Mouse (Mus musculus) CD8-positive naive resting alpha-beta T cell, adult 2 months (primary cell): ENCODE results near the gene Asgr2.
A peak's percentile ranks its signal among the peaks of the same experiment; 100 is the strongest.
"Not testable (repeated sequence)": the region's sequence is repeated elsewhere in the genome, so short reads cannot be mapped to it uniquely, and the experiment has no call there.

Experiments
- DNase-seq, 2 experiments: peaks; one replicate each; pipeline ENCODE4 v3.0.0; 2022; ENCODE audit warnings: low read depth in 2 of 2, low spot score in 2 of 2

Asgr2 gene

GRCm38 (mm10) chr11:70080803-70081590 lies 11.4 kb upstream of the Asgr2 start:
- peak in 1 of 2 experiments; percentile 16 for DNase-seq

- no peak for DNase-seq
Measured at GRCm38 (mm10) chr11:70084563-70084962, 7.9 kb upstream of the Asgr2 start.

GRCm38 (mm10) chr11:70097396-70097795 lies 5.0 kb downstream of the Asgr2 start:
- DNase-seq = no peak

- DNase-seq = no peak
Measured at GRCm38 (mm10) chr11:70099102-70099501, 6.7 kb downstream of the Asgr2 start.

GRCm38 (mm10) chr11:70099809-70100208 lies 7.4 kb downstream of the Asgr2 start:
- no peak for DNase-seq

GRCm38 (mm10) chr11:70103701-70104315 lies 11.4 kb downstream of the Asgr2 start:
- no peak for DNase-seq

- DNase-seq = no peak
Measured at GRCm38 (mm10) chr11:70107085-70107484, 14.6 kb downstream of the Asgr2 start.

- DNase-seq = peak; percentile 23 to 46
Measured at GRCm38 (mm10) chr11:70110146-70110545, 17.7 kb downstream of the Asgr2 start.

- no peak for DNase-seq
Measured at GRCm38 (mm10) chr11:70114562-70114961, 22.1 kb downstream of the Asgr2 start.

GRCm38 (mm10) chr11:70115901-70116300 lies 23.5 kb downstream of the Asgr2 start:
- DNase-seq = no peak

GRCm38 (mm10) chr11:70129926-70130379 lies 37.5 kb downstream of the Asgr2 start, which contains the start of gene Mgl2:
Gene Mgl2, plus strand, starts transcription at chr11:70130329.
- no peak for DNase-seq

- not testable (repeated sequence) for DNase-seq
Measured at GRCm38 (mm10) chr11:70135001-70135400, 42.6 kb downstream of the Asgr2 start.

- not testable (repeated sequence) for DNase-seq
Measured at GRCm38 (mm10) chr11:70135925-70136324, 43.5 kb downstream of the Asgr2 start.

- DNase-seq = no peak
Measured at GRCm38 (mm10) chr11:70139171-70139570, 46.7 kb downstream of the Asgr2 start.

- no peak for DNase-seq
Measured at GRCm38 (mm10) chr11:70151072-70151471, 58.6 kb downstream of the Asgr2 start.
